Mouse (Mus musculus) megakaryocyte, embryonic 14.5 days (primary cell): ENCODE data around the gene Apoc3. TPM values are rescaled to one million over a fixed set of nuclear protein-coding genes. Genes with fewer than 3 reads are reported as not detected.

ENCODE experiments used
- H3K27me3 ChIP-seq: replicated peaks from 2 replicates; pipeline ENCODE3; 2012; ENCODE audit warnings: inconsistent platforms
- H3K36me3 ChIP-seq: replicated peaks from 2 replicates; pipeline ENCODE3; 2012; ENCODE audit warnings: low read length, inconsistent platforms, mixed read lengths
- H3K4me1 ChIP-seq: 2 replicates; pipeline ENCODE4 v1.6.1; 2012; ENCODE audit warnings: inconsistent platforms
- H3K4me3 ChIP-seq: replicated peaks from 2 replicates; pipeline ENCODE3; 2012; ENCODE audit warnings: moderate library complexity, mild to moderate bottlenecking, inconsistent platforms
- H3K9me3 ChIP-seq: 2 replicates; pipeline ENCODE4 v1.6.1; 2012; ENCODE audit warnings: inconsistent platforms
- FLI1 ChIP-seq: IDR thresholded peaks from 2 replicates; pipeline ENCODE4 v1.6.1; 2012; ENCODE audit warnings: low read length, inconsistent platforms, mixed read lengths
- GATA1 ChIP-seq: IDR thresholded peaks from 3 replicates; pipeline ENCODE4 v1.6.1; 2012; ENCODE audit warnings: mixed read lengths, low read length, inconsistent platforms, borderline replicate concordance
- polyA plus RNA-seq: library from polyadenylated mRNA; stranded (reverse); fragments of >175 nt; gene quantifications from 2 replicates; pipeline ENCODE4 v1.2.3, GENCODE M21; 2012; ENCODE audit warnings: low replicate concordance; ENCODE audit not compliant: insufficient read depth

Apoc3 gene
- polyA plus RNA-seq, 1 experiment: not detected

DNA sequence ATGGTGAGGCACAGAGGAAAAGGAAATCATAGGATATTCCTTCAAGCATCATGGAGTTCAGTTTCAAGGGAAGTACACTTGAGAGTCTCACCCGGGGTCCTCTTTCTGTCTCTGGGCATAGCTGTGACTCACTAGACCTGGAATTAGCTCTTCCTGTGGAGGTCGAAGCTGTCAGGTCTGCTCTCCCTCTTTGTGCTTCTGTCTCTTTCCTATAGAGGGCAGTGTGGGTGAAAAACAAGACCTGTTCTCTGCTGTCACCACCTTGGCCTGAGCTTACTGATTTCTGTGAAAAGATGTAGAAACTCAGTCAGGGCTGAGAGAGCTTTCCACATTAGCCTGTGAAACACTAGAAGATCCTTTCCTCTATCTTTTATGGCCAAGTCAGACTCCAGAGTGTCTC, 50.2 kb downstream of the Apoc3 start:
- peaks cover 65% of the 10 kb centered on the region for H3K4me1 ChIP-seq
- no peaks in the 10 kb centered on the region for H3K27me3 ChIP-seq
- H3K36me3 ChIP-seq: peaks cover 95% of the 10 kb centered on the region
- no peaks in the 10 kb centered on the region for H3K9me3 ChIP-seq
- TF ChIP-seq GATA1 (no peak), FLI1 (no peak)
- no peak overlapping the region for H3K4me3 ChIP-seq

GRCm38 (mm10) chr9:46184542-46184941, 50.9 kb downstream of the Apoc3 start:
- Histone ChIP-seq H3K36me3 (peaks cover 96% of the 10 kb centered on the region), H3K27me3 (no peaks in the 10 kb centered on the region), H3K4me3 (no peak overlapping the region), H3K4me1 (peaks cover 72% of the 10 kb centered on the region), H3K9me3 (no peaks in the 10 kb centered on the region)
- no peak for TF ChIP-seq GATA1
- no peak for TF ChIP-seq FLI1

Other genes starting within 250 kb of the Apoc3 start
- 17.5 and 72.4 TPM in 2 replicates for gene Pafah1b2, start 222.9 kb downstream of the Apoc3 start, polyA plus RNA-seq
- gene Sik3, start 222.8 kb downstream of the Apoc3 start, polyA plus RNA-seq: 14.0 and 17.3 TPM in 2 replicates
- gene Apoa1, start 7.1 kb downstream of the Apoc3 start, polyA plus RNA-seq: 1.4 and 1.8 TPM in 2 replicates
- gene Apoa4, start 5.1 kb upstream of the Apoc3 start, polyA plus RNA-seq: not detected in 2 replicates
- gene Apoa5, start 33.0 kb upstream of the Apoc3 start, polyA plus RNA-seq: not detected in 2 replicates
- 4.3 and 19.8 TPM in 2 replicates for gene Zpr1, start 37.4 kb upstream of the Apoc3 start, polyA plus RNA-seq
- gene Bud13, start 47.4 kb upstream of the Apoc3 start, polyA plus RNA-seq: 4.0 and 8.1 TPM in 2 replicates
- gene 4931429L15Rik, start 84.3 kb upstream of the Apoc3 start, polyA plus RNA-seq: not detected in 2 replicates